Mouse (Mus musculus) frontal cortex, postnatal 14 days (tissue): Measurements from ENCODE around the gene Ttc16.
A peak's percentile ranks its signal among the peaks of the same experiment; 100 is the strongest.

Source experiments
- DNase-seq, 2 experiments: peaks; one replicate each; pipeline ENCODE4 v3.0.0; 2022; ENCODE audit warnings: low spot score in 2 of 2

The Ttc16 gene

DNA sequence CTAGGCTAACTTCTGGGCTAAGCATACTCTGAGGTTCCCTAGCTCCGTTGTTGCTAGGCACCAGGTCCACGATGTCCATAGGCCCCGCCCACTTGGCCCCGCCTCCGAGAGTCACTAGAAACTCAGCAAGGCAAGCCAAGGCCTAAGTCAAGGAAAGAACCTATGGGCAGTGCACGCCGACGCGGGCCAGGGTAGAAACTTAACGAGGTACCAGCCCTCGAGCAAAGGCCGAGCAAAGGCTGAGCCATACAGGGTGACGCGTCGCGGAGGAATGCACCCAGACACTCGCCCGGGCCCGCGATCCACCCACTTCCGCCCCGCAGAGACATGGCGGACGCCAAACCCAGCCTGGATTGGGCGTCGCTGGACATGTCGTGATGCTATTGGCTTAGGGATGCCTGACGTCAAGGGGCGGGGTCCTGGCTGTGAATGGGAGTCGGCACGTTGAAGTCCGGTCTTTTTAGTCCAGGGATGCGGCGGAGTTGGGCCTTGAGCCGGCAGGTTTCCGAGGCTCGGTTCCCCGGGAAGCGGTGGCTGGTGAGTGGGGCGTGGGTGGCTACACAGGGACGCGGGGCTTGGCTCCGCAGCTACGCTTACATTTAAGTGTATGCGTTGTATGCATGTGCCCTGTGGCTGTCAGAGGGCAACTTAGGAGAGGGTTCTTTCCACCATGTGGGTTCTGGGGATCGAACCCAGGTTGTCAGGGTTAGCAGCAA, at the start of gene Ttc16, which contains the start of gene Ptrh1:
TSS of gene Ttc16 (minus strand) at position 275 of the 716 bp plus-strand sequence.
TSS of gene Ptrh1 (plus strand) at position 428 of the 716 bp plus-strand sequence.
- peak; percentile 93 to 95 for DNase-seq

DNA sequence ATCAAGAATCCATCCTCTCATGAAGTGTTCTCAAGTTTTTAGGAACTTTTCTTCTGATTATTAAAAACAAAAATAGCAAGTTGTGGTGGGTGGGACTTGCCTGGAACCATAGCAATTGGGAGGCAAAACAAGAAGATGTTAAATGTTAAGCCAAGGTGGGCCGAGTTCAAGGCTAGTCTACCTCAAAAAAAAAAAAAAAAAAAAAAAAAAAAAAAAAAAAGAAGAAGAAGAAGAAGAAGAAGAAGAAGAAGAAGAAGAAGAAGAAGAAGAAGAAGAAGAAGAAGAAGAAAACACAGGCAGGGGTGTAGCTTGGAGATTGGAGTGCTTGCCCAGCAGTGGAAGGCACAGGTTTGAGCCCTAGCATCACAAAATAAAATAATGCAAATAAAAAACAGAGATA, 49.3 kb upstream of the Ttc16 start:
- DNase-seq = no peak

- no peak for DNase-seq
Measured at GRCm38 (mm10) chr2:32824181-32824580, 48.7 kb upstream of the Ttc16 start.

- no peak for DNase-seq
Measured at GRCm38 (mm10) chr2:32823579-32824154, 48.2 kb upstream of the Ttc16 start.

- DNase-seq = no peak
Measured at GRCm38 (mm10) chr2:32823153-32823552, 47.7 kb upstream of the Ttc16 start.

DNA sequence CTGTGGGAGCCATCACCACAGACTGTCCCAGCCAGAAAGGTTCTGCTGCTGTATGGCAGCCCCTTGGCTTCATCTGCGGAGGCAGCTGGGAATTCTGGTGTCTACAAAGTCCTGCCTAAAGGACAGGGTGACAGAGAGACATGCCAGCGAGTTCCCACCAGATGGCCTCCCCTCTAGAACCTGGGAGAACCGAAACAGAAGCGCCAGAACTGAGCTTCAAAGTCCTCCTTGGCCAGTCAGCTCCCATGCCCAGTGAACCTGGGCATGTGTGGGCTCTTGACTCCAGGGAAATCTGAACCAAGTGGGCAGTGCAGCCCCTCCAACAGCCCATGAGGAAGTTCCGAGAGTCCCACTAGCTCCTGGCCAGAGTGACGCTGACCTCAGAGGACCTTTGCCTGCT, 47.2 kb upstream of the Ttc16 start:
- DNase-seq = no peak

DNA sequence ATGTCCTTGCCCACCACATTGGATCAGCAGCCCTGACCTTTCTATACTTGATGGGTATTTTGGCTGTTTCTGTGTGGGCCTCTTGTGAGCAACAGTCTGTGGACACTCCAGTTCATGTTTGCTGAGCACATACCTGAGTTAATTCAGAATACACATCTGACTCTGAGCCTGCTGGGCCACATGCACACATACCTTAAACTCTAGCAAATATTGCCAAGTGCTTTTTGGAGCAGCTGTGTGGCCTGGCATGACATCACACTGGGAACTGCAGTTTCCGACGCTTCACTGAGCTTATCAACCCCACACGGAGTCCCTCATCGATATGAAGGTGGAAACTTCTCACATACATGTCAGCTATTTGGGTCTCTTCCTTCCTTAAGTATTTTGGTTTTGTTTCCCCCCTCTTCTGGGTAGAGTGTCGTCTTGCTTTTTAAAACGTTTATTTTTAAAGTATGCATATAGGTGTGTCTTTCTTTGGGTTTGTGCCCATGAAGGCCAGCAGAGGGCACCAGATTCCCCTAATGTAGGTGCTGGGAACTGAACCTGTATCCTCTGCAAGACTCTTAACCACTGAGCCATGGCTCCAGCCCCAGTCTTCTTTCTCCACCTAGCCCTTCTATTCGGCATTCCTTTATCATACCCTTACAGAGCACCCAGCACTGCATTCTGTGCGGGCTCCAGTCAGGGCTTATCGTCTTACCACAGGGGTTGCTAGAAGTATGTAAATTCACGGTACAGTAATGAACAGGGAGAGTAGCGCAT, 45.8 kb upstream of the Ttc16 start:
- no peak for DNase-seq

DNA sequence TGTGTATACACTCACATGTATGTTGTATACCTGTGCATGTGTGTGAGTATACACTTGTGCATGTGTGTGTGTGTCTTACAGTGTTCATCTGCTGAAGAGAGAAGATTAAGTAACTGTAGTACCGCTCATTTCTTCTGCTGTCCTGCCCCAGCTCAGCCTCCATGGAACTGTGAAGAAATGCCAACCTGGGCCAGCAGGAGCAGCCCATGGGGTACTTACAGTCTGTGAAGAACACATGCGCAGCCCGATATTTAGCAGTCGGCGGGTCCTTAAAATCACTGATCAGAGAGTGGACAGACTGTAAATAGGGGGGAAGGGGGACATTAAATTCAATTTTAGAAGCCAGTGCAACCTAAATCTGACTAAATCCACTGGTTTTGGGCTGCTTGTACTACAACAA, 42.8 kb upstream of the Ttc16 start:
- DNase-seq = no peak

DNA sequence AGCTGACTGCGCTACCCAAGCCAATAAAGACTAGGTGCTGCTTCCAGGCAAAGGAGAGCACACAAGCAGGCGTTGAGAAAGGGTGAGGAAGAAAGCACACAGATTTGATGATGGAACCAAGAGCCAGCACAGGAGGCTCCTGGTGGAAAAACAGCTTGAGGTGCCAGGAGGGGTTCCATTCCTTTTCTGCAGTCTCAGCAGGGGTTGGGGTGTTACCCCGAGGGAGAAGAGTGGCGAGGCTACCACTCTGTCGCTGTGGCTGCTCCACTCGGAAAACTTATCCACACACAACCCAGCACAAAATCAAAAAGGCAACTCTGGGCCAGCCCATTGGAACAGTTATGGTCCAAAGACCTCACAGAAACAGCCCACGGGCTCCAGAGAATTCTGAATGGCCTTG, 42.2 kb upstream of the Ttc16 start:
- no peak for DNase-seq

DNA sequence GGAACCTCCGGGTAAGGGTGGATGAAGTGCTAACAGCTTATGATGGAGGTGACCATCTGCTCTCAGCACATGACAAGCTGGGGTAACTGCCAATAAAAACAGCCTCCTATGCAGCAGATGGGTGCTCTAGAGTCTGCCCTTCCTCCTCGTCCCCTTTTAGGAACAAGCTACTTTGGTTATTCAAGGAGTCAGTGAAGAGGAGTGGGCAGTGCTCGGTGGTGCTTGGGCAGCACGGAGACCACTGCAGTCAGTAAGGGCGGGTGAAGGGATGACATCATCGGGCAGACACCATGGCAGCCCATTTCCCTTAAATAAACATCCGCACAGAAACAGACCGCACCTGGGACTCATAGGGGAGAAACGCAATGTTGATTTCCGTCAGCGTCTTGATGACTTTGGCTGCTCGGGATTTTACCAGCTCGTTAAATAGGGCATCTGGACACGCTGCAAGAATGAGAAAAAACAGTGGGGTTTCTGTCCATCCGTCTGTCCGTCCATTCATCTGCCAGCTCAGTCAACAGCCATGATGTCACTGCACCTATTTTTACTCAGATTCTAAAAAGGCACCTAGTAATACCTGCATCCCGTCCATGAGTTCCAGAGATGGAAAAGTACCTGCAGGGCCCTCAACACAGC, 41.6 kb upstream of the Ttc16 start:
- peak; percentile 40 to 58 for DNase-seq

- no peak for DNase-seq
Measured at GRCm38 (mm10) chr2:32816497-32816896, 41.1 kb upstream of the Ttc16 start.

DNA sequence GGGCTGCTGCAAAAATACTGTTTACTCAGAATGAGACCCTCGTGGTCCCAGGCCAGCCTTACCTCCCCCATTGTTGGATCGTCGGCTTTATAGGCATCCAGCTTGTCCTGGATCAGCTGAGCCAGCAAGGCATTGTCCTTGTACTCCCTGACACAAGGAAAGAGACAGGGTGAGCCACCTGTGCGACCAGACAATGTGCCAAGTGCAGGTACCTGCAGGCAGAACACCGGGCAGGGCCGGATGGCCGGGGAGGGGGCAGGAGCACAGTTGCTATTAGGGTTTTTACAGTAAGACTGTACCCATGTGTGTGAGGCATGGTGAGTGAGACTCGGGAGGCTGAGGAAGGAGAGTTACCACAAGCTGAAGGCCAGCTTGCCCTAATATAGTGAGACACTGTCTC, 36.5 kb upstream of the Ttc16 start:
- no peak for DNase-seq

GRCm38 (mm10) chr2:32808816-32809566, 33.6 kb upstream of the Ttc16 start:
- DNase-seq = no peak

DNA sequence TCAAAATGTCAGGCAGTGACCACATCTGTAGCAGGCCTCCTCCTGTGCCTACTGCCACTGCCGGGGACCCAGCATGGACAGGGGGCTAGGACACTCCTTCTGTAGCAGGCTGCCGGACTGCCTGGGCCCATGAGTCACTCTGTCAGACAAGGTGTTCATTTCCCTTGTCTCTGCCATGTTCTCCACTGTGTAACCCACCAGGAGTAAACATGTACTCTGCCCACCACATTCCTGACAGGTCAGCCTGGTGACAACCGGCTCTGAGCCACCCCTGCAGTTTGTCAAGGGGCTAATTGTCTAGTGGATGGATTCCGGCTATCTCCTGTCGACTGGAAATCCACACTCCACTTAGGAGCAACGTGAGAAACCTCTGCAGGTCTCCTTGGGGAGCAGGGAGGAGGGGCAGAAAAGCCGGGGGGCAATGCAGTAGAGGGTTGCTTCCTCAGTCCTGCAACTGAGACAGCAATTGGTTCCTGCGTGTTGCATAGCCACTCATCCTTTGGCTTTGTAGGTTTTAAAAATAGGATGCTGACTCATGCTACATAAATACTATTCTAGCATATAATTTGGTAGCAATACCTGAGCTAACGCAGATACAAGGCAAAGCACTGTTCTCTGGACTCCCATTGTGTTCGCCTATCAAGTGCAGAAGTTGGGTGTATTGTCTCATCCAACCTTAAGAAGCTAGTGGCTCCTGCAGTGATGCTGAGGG, 23.0 kb upstream of the Ttc16 start:
- no peak for DNase-seq

GRCm38 (mm10) chr2:32795748-32796418, 20.4 kb upstream of the Ttc16 start:
- DNase-seq = no peak

DNA sequence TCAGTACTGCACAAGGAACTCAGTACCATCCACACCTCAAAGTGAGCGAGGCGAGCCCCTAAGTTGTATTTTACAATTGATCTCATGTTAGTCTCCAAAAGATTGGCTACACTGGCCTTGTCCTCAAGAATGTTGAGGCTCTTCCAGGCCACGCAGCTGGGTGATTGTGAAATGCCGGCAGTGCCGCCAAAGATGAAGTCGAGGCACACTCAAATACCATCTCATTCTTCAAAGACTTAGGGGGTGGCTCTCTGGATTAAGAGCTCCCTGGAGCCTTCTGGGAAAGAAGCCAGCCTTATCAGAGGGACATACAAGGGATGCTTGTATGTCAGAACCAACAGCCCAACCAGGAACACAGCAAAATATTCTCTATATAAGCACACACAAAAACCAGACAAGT, 15.9 kb upstream of the Ttc16 start:
- no peak for DNase-seq

- no peak for DNase-seq
Measured at GRCm38 (mm10) chr2:32788581-32788980, 13.1 kb upstream of the Ttc16 start.

- DNase-seq = no peak
Measured at GRCm38 (mm10) chr2:32787176-32787575, 11.7 kb upstream of the Ttc16 start.

GRCm38 (mm10) chr2:32784048-32784681, 8.7 kb upstream of the Ttc16 start, which contains the start of gene Cfap157:
Cfap157 (minus strand) TSS chr2:32784428.
- no peak for DNase-seq

DNA sequence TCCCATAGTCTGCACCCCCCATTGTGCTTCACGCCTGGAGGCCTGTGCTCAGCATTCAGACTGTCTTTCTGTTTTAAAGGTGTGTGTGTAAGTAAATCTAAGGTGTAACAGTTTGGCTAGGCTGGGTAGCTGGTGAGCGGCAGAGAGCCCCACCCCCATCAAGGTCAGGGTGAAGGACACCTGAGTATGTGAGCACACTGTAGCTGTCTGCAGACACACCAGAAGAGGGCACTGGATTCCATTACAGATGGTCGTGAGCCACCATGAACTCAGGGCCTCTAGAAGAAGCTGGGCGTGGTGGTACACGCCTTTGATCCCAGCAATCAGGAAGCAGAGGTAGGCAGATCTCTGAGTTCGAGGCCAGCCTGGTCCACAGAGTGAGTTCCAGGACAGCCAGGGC, 6.3 kb upstream of the Ttc16 start:
- no peak for DNase-seq
